Mouse (Mus musculus) CH12.LX (cell line): Measurements from ENCODE around the gene Smad1. TPM values are rescaled to one million over a fixed set of nuclear protein-coding genes. Genes with fewer than 3 reads are reported as not detected.

ENCODE experiments used
- DNase-seq: peaks from one replicate; pipeline ENCODE4 v3.0.0-alpha.2; 2013; ENCODE audit errors: extremely low read depth
- H3K27ac ChIP-seq: 2 replicates; pipeline ENCODE4 v1.5.1; 2012; ENCODE audit warnings: low read depth, mild to moderate bottlenecking, control low read depth, moderate library complexity; ENCODE audit not compliant: insufficient read depth
- H3K27me3 ChIP-seq: replicated peaks from 2 replicates; pipeline ENCODE3; 2012; ENCODE audit warnings: inconsistent platforms
- H3K36me3 ChIP-seq, 2 experiments: replicated peaks in 1 of 2; 2 replicates each; pipeline versions ENCODE3 to v1.6.1; 2012; ENCODE audit warnings: inconsistent platforms in 1 of 2, low read length in 1 of 2, mild to moderate bottlenecking in 1 of 2, mixed read lengths in 1 of 2, moderate library complexity in 1 of 2; ENCODE audit not compliant: control insufficient read depth in 1 of 2, insufficient read depth in 1 of 2
- H3K4me1 ChIP-seq, 2 experiments: 2 replicates each; pipeline ENCODE4 v1.6.1; 2012; ENCODE audit warnings: inconsistent platforms in 1 of 2, moderate library complexity in 1 of 2; ENCODE audit not compliant: insufficient read depth in 2 of 2, control insufficient read depth in 1 of 2
- H3K4me2 ChIP-seq: 2 replicates; pipeline ENCODE4 v1.6.1; 2012; ENCODE audit warnings: low read depth, mild to moderate bottlenecking, control low read depth; ENCODE audit not compliant: poor library complexity, insufficient read depth, severe bottlenecking
- H3K4me3 ChIP-seq, 3 experiments: fragments of 150-350 bp in 1 of 3; sonication (generic) in 1 of 3; replicated peaks in 1 of 3; 2 replicates each; pipeline versions ENCODE3 to v1.5.1; 2011 to 2012; ENCODE audit warnings: low read depth in 2 of 3, low read length in 2 of 3, mild to moderate bottlenecking in 2 of 3, moderate library complexity in 2 of 3, control low read depth in 1 of 3, improper control_type of control experiment in 1 of 3, inconsistent platforms in 1 of 3, mixed read lengths in 1 of 3; ENCODE audit not compliant: poor library complexity in 1 of 3
- H3K79me2 ChIP-seq: replicated peaks from 2 replicates; pipeline ENCODE4 v1.6.1; 2012; ENCODE audit warnings: mild to moderate bottlenecking, moderate library complexity; ENCODE audit not compliant: control insufficient read depth, poor library complexity, insufficient read depth, severe bottlenecking; ENCODE audit errors: extremely low read depth
- H3K9ac ChIP-seq: 2 replicates; pipeline ENCODE4 v1.6.1; 2012; ENCODE audit warnings: low read depth, mild to moderate bottlenecking, control low read depth, moderate library complexity; ENCODE audit not compliant: insufficient read depth
- H3K9me3 ChIP-seq: replicated peaks from 2 replicates; pipeline ENCODE3; 2012; ENCODE audit warnings: low read length, inconsistent platforms, mixed read lengths
- CHD2 ChIP-seq: IDR thresholded peaks from 2 replicates; pipeline ENCODE4 v1.6.1; 2011; ENCODE audit warnings: low read length, improper control_type of control experiment
- CTCF ChIP-seq, 2 experiments: IDR thresholded peaks in 1 of 2; conservative IDR thresholded peaks in 1 of 2; 2 replicates each; pipeline ENCODE4 v1.5.1; 2011 to 2012; ENCODE audit warnings: low read depth in 2 of 2, low read length in 2 of 2, improper control_type of control experiment in 1 of 2, inconsistent platforms in 1 of 2, mild to moderate bottlenecking in 1 of 2, moderate library complexity in 1 of 2
- E2F4 ChIP-seq: IDR thresholded peaks from 2 replicates; pipeline ENCODE4 v1.6.1; 2011; ENCODE audit warnings: low read depth, low read length, improper control_type of control experiment; ENCODE audit not compliant: insufficient replicate concordance
- ELF1 ChIP-seq: IDR thresholded peaks from 2 replicates; pipeline ENCODE4 v1.6.1; 2014; ENCODE audit warnings: low read depth, mild to moderate bottlenecking, inconsistent platforms, low read length, improper control_type of control experiment
- EP300 ChIP-seq: IDR thresholded peaks from 2 replicates; pipeline ENCODE4 v1.6.1; 2011; ENCODE audit warnings: low read length, improper control_type of control experiment
- ETS1 ChIP-seq: conservative IDR thresholded peaks from 2 replicates; pipeline ENCODE4 v1.6.1; 2012; ENCODE audit warnings: low read depth, mild to moderate bottlenecking, inconsistent platforms, low read length, improper control_type of control experiment, moderate library complexity
- GABPA ChIP-seq: IDR thresholded peaks from 2 replicates; pipeline ENCODE4 v1.6.1; 2012; ENCODE audit warnings: low read depth, low read length, improper control_type of control experiment, inconsistent platforms; ENCODE audit not compliant: insufficient replicate concordance
- HCFC1 ChIP-seq: IDR thresholded peaks from 2 replicates; pipeline ENCODE4 v1.6.1; 2012; ENCODE audit warnings: low read depth, mild to moderate bottlenecking, inconsistent platforms, low read length, improper control_type of control experiment
- IRF4 ChIP-seq: IDR thresholded peaks from 2 replicates; pipeline ENCODE4 v1.6.1; 2014; ENCODE audit warnings: low read depth, mild to moderate bottlenecking, inconsistent platforms, low read length, improper control_type of control experiment
- JUND ChIP-seq: conservative IDR thresholded peaks from 2 replicates; pipeline ENCODE4 v1.6.1; 2011; ENCODE audit warnings: low read depth, low read length, improper control_type of control experiment
- KAT2A ChIP-seq: IDR thresholded peaks from 2 replicates; pipeline ENCODE4 v1.6.1; 2012; ENCODE audit warnings: low read length, improper control_type of control experiment, inconsistent platforms; ENCODE audit not compliant: insufficient replicate concordance
- MAFK ChIP-seq: IDR thresholded peaks from 2 replicates; pipeline ENCODE4 v1.6.1; 2011; ENCODE audit warnings: low read length, improper control_type of control experiment; ENCODE audit not compliant: insufficient replicate concordance
- MAZ ChIP-seq: IDR thresholded peaks from 2 replicates; pipeline ENCODE4 v1.6.1; 2012; ENCODE audit warnings: low read depth, mild to moderate bottlenecking, inconsistent platforms, low read length, improper control_type of control experiment, moderate library complexity
- MEF2A ChIP-seq: IDR thresholded peaks from 2 replicates; pipeline ENCODE4 v1.6.1; 2014; ENCODE audit warnings: low read depth, mild to moderate bottlenecking, inconsistent platforms, low read length, improper control_type of control experiment, borderline replicate concordance
- PAX5 ChIP-seq: IDR thresholded peaks from 2 replicates; pipeline ENCODE4 v1.6.1; 2012; ENCODE audit warnings: low read length, inconsistent platforms, mixed read lengths
- POLR2A ChIP-seq: IDR thresholded peaks from 2 replicates; pipeline ENCODE4 v1.6.1; 2011; ENCODE audit warnings: low read depth, mild to moderate bottlenecking, improper control_type of control experiment, low read length
- POLR2AphosphoS2 ChIP-seq: IDR thresholded peaks from 2 replicates; pipeline ENCODE4 v1.6.1; 2011; ENCODE audit warnings: low read depth, low read length, improper control_type of control experiment
- RAD21 ChIP-seq: IDR thresholded peaks from 2 replicates; pipeline ENCODE4 v1.6.1; 2011; ENCODE audit warnings: low read depth, mild to moderate bottlenecking, low read length, improper control_type of control experiment, moderate library complexity
- RCOR1 ChIP-seq: conservative IDR thresholded peaks from 2 replicates; pipeline ENCODE4 v1.6.1; 2012; ENCODE audit warnings: low read depth, mild to moderate bottlenecking, inconsistent platforms, low read length, improper control_type of control experiment
- ZC3H11A ChIP-seq: IDR thresholded peaks from 2 replicates; pipeline ENCODE4 v1.6.1; 2012; ENCODE audit warnings: low read depth, mild to moderate bottlenecking, inconsistent platforms, low read length, improper control_type of control experiment
- ZMIZ1 ChIP-seq: IDR thresholded peaks from 2 replicates; pipeline ENCODE4 v1.6.1; 2012; ENCODE audit warnings: low read depth, mild to moderate bottlenecking, inconsistent platforms, low read length, improper control_type of control experiment
- dilution Hi-C: fragments of 300-500 bp; cut with MboI; formaldehyde crosslinking; loops from 2 replicates; pipeline ENCODE4 v1.14.3; 2020; ENCODE audit warnings: low sequenced_read_pairs; ENCODE audit not compliant: extremely low pct_unique_long_range_greater_than_20kb, extremely low pct_ligation_motif_present
- in situ Hi-C: fragments of 300-500 bp; cut with MboI; formaldehyde crosslinking; loops from 3 replicates; pipeline ENCODE4 v1.14.3; 2019; ENCODE audit warnings: low sequenced_read_pairs, low pct_ligation_motif_present, low pct_unique_long_range_greater_than_20kb, mixed read lengths
- polyA plus RNA-seq: library from polyadenylated mRNA; unstranded; fragments of >175 nt; gene quantifications from 2 replicates; pipeline ENCODE4 v1.2.1, GENCODE M21; 2012; ENCODE audit warnings: low read depth; ENCODE audit not compliant: insufficient read length
- total RNA-seq, 2 experiments: library from RNA; depleted of rRNA; stranded (reverse); fragments of 300-350 nt in 1 of 2; fragments of >200 nt in 1 of 2; gene quantifications; 2 replicates each; pipeline ENCODE4 v1.2.3; 2012 to 2014

The Smad1 gene
- total and polyA plus RNA-seq, 3 experiments = not detected

DNA sequence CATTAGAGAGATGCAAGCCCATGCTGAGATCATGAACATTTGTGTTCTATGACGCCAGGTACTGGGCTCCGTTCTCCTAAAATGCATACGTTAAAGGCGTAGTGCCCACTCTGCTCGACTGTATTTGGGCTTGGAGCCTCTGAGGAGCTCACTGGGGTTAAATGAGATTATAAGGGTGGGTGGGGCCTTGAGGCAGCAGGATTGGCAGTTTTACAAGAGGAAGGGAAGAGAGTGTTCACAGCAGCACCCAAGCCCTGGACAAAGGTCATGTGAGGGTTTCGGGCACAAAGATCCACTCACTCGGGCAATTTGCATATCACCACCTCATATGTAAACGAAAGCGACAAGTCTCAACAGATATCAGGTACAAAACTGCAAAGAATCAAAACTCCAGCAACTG, 26.8 kb downstream of the Smad1 start:
- no peak for DNase-seq
- dilution Hi-C loops (no loop called here), in situ Hi-C loops (no loop called here)
- H3K79me2 ChIP-seq = no peaks in the 10 kb centered on the region
- H3K36me3 ChIP-seq = no peaks in the 10 kb centered on the region
- no peak overlapping the region for H3K4me2 ChIP-seq
- H3K4me3 ChIP-seq = no peak overlapping the region
- peaks cover 6 to 9% of the 10 kb centered on the region in 2 experiments for H3K4me1 ChIP-seq
- TF ChIP-seq EP300 (no peak), PAX5 (no peak), MEF2A (no peak)
- TF ChIP-seq, all 38 proteins: peak for 0
- Histone ChIP-seq H3K27me3 (no peaks in the 10 kb centered on the region), H3K27ac (no peak overlapping the region), H3K9me3 (no peaks in the 10 kb centered on the region), H3K9ac (no peak overlapping the region)

DNA sequence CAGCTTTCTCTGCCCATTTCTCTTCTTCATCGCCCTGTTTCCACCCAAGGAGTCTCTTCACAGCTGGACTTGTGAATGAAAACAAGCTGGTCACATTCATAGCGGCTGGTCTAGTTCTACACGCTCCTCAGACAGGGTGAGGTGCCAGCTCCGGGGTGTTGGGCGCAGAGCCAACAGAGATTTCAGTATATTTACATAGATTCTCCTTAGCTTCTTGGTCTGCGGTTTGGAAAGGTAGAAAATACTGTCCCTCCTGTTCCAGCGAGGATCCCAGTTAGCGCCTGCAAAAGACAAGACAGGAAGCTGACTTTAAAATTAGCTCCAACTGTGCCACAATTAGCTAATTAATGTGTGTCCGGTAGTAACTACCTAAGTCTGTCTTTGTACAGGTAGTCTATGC, 27.2 kb downstream of the Smad1 start:
- no peak for TF ChIP-seq CTCF (conservative IDR thresholded peaks at IDR 0.05 in 1 of 2, IDR thresholded peaks at IDR 0.05 in 1 of 2; ENCODE audit: low read depth in 2 of 2, low read length in 2 of 2)
- no peak for TF ChIP-seq POLR2A
- TF ChIP-seq JUND = no peak
- no peak for TF ChIP-seq GABPA
- no peak for TF ChIP-seq CHD2
- TF ChIP-seq RAD21 = no peak
- TF ChIP-seq KAT2A = no peak
- no peak for TF ChIP-seq POLR2AphosphoS2
- no peak for TF ChIP-seq RCOR1
- no peak for TF ChIP-seq ZMIZ1
- TF ChIP-seq EP300 = no peak
- no peak for TF ChIP-seq ETS1
- TF ChIP-seq HCFC1 = no peak
- no peak for TF ChIP-seq MAFK
- TF ChIP-seq E2F4 = no peak
- TF ChIP-seq ELF1 = no peak
- TF ChIP-seq ZC3H11A = no peak
- TF ChIP-seq MAZ = no peak
- no peak for TF ChIP-seq IRF4
- Histone ChIP-seq H3K36me3 (no peaks in the 10 kb centered on the region), H3K9me3 (no peaks in the 10 kb centered on the region), H3K4me1 (peaks cover 6 to 9% of the 10 kb centered on the region in 2 experiments), H3K4me3 (no peak overlapping the region), H3K9ac (no peak overlapping the region), H3K27ac (no peak overlapping the region), H3K4me2 (no peak overlapping the region), H3K79me2 (no peaks in the 10 kb centered on the region), H3K27me3 (no peaks in the 10 kb centered on the region)
- DNase-seq = no peak
- in situ Hi-C loops = no loop called here
- dilution Hi-C loops = no loop called here
